Mouse (Mus musculus): ENCODE measurements around the gene Hs2st1.

- no peak for TF ChIP-seq CTCF (IDR thresholded peaks at IDR 0.05; ENCODE audit: extremely low read depth, insufficient read depth, low read length)
- TF ChIP-seq POLR2A (IDR thresholded peaks at IDR 0.05; ENCODE audit: extremely low read depth, insufficient read depth, low read length): no peak
These were observed 29.2 kb downstream of the Hs2st1 start for GRCm38 (mm10) chr3:144540805-144541204.
